Mouse (Mus musculus) forebrain, embryonic 11.5 days (tissue): ENCODE data around the gene Mdga1. TPM values are rescaled to one million over a fixed set of nuclear protein-coding genes. Genes with fewer than 3 reads are reported as not detected.

Experiments used
- ATAC-seq: fragments of 200-750 bp; cut with Nextera tagmentation; replicated peaks from 2 replicates; pipeline ENCODE4 v1.8.0; 2017; ENCODE audit warnings: moderate TSS enrichment; ENCODE audit not compliant: low FRiP score
- DNase-seq: peaks from one replicate; pipeline ENCODE4 v3.0.0-alpha.2; 2017; ENCODE audit warnings: low spot score
- H3K27ac ChIP-seq: fragments of 300-500 bp; sonication (generic); 2 replicates; pipeline ENCODE4 v1.5.1; 2014; ENCODE audit warnings: low read depth, low read length
- H3K27me3 ChIP-seq: fragments of 300-500 bp; sonication (generic); 2 replicates; pipeline ENCODE4 v1.6.1; 2014; ENCODE audit warnings: mild to moderate bottlenecking, low read length, mixed read lengths; ENCODE audit not compliant: control insufficient read depth, insufficient read depth
- H3K36me3 ChIP-seq: fragments of 300-500 bp; sonication (generic); 2 replicates; pipeline ENCODE4 v1.6.1; 2014; ENCODE audit warnings: mild to moderate bottlenecking, low read length, moderate library complexity, mixed read lengths; ENCODE audit not compliant: control insufficient read depth, insufficient read depth
- H3K4me1 ChIP-seq: fragments of 300-500 bp; sonication (generic); replicated peaks from 2 replicates; pipeline ENCODE4 v1.6.1; 2014; ENCODE audit warnings: low read length, mixed read lengths; ENCODE audit not compliant: control insufficient read depth, insufficient read depth
- H3K4me2 ChIP-seq: fragments of 300-500 bp; sonication (generic); 2 replicates; pipeline ENCODE4 v1.6.1; 2014; ENCODE audit warnings: low read depth, mild to moderate bottlenecking, low read length, moderate library complexity, mixed read lengths; ENCODE audit not compliant: severe bottlenecking
- H3K4me3 ChIP-seq: fragments of 300-500 bp; sonication (generic); 2 replicates; pipeline ENCODE4 v1.5.1; 2014; ENCODE audit warnings: low read depth, low read length
- H3K9ac ChIP-seq: fragments of 300-500 bp; sonication (generic); 2 replicates; pipeline ENCODE4 v1.6.1; 2014; ENCODE audit warnings: low read length
- H3K9me3 ChIP-seq: fragments of 300-500 bp; sonication (generic); 2 replicates; pipeline ENCODE4 v1.6.1; 2016; ENCODE audit warnings: low read length, mixed read lengths; ENCODE audit not compliant: control insufficient read depth
- WGBS: fragments of 180-500 bp; shearing (Covaris S2); extraction: QIAGEN DNeasy Blood & Tissue Kit; methylation state at CpG from one replicate; pipeline ENCODE4 v1.1.7; 2014; 5-methylcytosine and 5-hydroxymethylcytosine counted together
- polyA plus RNA-seq: library from polyadenylated mRNA; unstranded; fragments of >200 nt; fragmentation: Nextera tagmentation; extraction: Ambion mirVana; gene quantifications from 2 replicates; pipeline ENCODE4 v1.2.1, GENCODE M21; 2014

Gene Mdga1
- polyA plus RNA-seq, 1 experiment from 2014 or later = 6.2 TPM

GRCm38 (mm10) chr17:29834768-29835167 lies 135.1 kb downstream of the Mdga1 start:
- no peak for DNase-seq
- WGBS = 71% methylated on average over 7 of the region's 7 CpGs
- H3K4me1 ChIP-seq = peaks cover 5% of the 10 kb centered on the region; the same call in 1 of the 2 replicates
- no peaks in the 10 kb centered on the region for H3K27me3 ChIP-seq
- no peak overlapping the region for H3K9ac ChIP-seq
- no peak overlapping the region for H3K4me3 ChIP-seq
- no peaks in the 10 kb centered on the region for H3K9me3 ChIP-seq
- ATAC-seq = no peak
- no peak overlapping the region for H3K27ac ChIP-seq
- no peak overlapping the region for H3K4me2 ChIP-seq
- no peaks in the 10 kb centered on the region for H3K36me3 ChIP-seq

- Histone ChIP-seq H3K27ac (no peak overlapping the region), H3K36me3 (no peaks in the 10 kb centered on the region), H3K4me2 (no peak overlapping the region), H3K27me3 (no peaks in the 10 kb centered on the region), H3K9me3 (no peaks in the 10 kb centered on the region), H3K4me1 (peaks cover 5% of the 10 kb centered on the region; the same call in 1 of the 2 replicates), H3K9ac (no peak overlapping the region), H3K4me3 (no peak overlapping the region)
- ATAC-seq (no peak), DNase-seq (no peak)
- WGBS = 88% methylated on average over 9 of the region's 9 CpGs
Observed at GRCm38 (mm10) chr17:29834333-29834732, 135.6 kb downstream of the Mdga1 start.

GRCm38 (mm10) chr17:29831696-29832095 lies 138.2 kb downstream of the Mdga1 start:
- H3K4me2 ChIP-seq = no peak overlapping the region
- no peak for DNase-seq
- no peak overlapping the region for H3K4me3 ChIP-seq
- no peak for ATAC-seq
- no peaks in the 10 kb centered on the region for H3K36me3 ChIP-seq
- 90% methylated on average over 11 of the region's 11 CpGs for WGBS
- H3K4me1 ChIP-seq = no peaks in the 10 kb centered on the region
- H3K9me3 ChIP-seq = no peaks in the 10 kb centered on the region
- H3K9ac ChIP-seq = no peak overlapping the region
- no peak overlapping the region for H3K27ac ChIP-seq
- no peaks in the 10 kb centered on the region for H3K27me3 ChIP-seq

GRCm38 (mm10) chr17:29829136-29829535 lies 140.8 kb downstream of the Mdga1 start:
- DNase-seq (no peak), ATAC-seq (no peak)
- WGBS = 80% methylated on average over 7 of the region's 7 CpGs
- Histone ChIP-seq H3K4me1 (no peaks in the 10 kb centered on the region), H3K27me3 (no peaks in the 10 kb centered on the region), H3K4me3 (no peak overlapping the region), H3K27ac (no peak overlapping the region), H3K36me3 (no peaks in the 10 kb centered on the region), H3K9ac (no peak overlapping the region), H3K4me2 (no peak overlapping the region), H3K9me3 (no peaks in the 10 kb centered on the region)

GRCm38 (mm10) chr17:29827602-29828001 lies 142.3 kb downstream of the Mdga1 start:
- Histone ChIP-seq H3K4me3 (no peak overlapping the region), H3K4me1 (no peaks in the 10 kb centered on the region), H3K9ac (no peak overlapping the region), H3K27me3 (no peaks in the 10 kb centered on the region), H3K36me3 (no peaks in the 10 kb centered on the region), H3K9me3 (no peaks in the 10 kb centered on the region), H3K4me2 (no peak overlapping the region), H3K27ac (no peak overlapping the region)
- ATAC-seq (no peak), DNase-seq (no peak)
- WGBS = 70% methylated on average over 5 of the region's 5 CpGs

- ATAC-seq (no peak), DNase-seq (no peak)
- no peaks in the 10 kb centered on the region for H3K4me1 ChIP-seq
- H3K4me3 ChIP-seq = no peak overlapping the region
- WGBS = 84% methylated on average over 4 of the region's 4 CpGs
- H3K27ac ChIP-seq = no peak overlapping the region
- no peak overlapping the region for H3K4me2 ChIP-seq
- no peak overlapping the region for H3K9ac ChIP-seq
- H3K9me3 ChIP-seq = no peaks in the 10 kb centered on the region
- no peaks in the 10 kb centered on the region for H3K36me3 ChIP-seq
- H3K27me3 ChIP-seq = peaks cover 3% of the 10 kb centered on the region; the same call in 1 of the 2 replicates
Observed at GRCm38 (mm10) chr17:29824512-29825120, 145.3 kb downstream of the Mdga1 start.

GRCm38 (mm10) chr17:29824208-29824509 lies 145.7 kb downstream of the Mdga1 start:
- 68% methylated on average over 5 of the region's 5 CpGs for WGBS
- H3K4me1 ChIP-seq = 0 out of 2 replicates have a peak, but pooled peaks cover under 1% of the 10 kb centered on the region
- H3K27ac ChIP-seq = no peak overlapping the region
- DNase-seq (no peak), ATAC-seq (no peak)
- peaks cover 3% of the 10 kb centered on the region; the same call in 1 of the 2 replicates for H3K27me3 ChIP-seq
- H3K4me3 ChIP-seq = no peak overlapping the region
- H3K9me3 ChIP-seq = no peaks in the 10 kb centered on the region
- no peak overlapping the region for H3K9ac ChIP-seq
- H3K36me3 ChIP-seq = no peaks in the 10 kb centered on the region
- no peak overlapping the region for H3K4me2 ChIP-seq

- WGBS = 78% methylated on average over 14 of the region's 14 CpGs
- peaks cover 3% of the 10 kb centered on the region; the same call in 1 of the 2 replicates for H3K27me3 ChIP-seq
- ATAC-seq = no peak
Observed at GRCm38 (mm10) chr17:29823439-29824207, 146.3 kb downstream of the Mdga1 start.

More at GRCm38 (mm10) chr17:29823439-29824207, 146.3 kb downstream of the Mdga1 start:
- no peak overlapping the region for H3K4me3 ChIP-seq
- H3K9me3 ChIP-seq = no peaks in the 10 kb centered on the region
- no peaks in the 10 kb centered on the region for H3K36me3 ChIP-seq
- no peak overlapping the region for H3K4me2 ChIP-seq
- no peak overlapping the region for H3K27ac ChIP-seq
- peaks cover 5% of the 10 kb centered on the region; the same call in 1 of the 2 replicates for H3K4me1 ChIP-seq
- no peak overlapping the region for H3K9ac ChIP-seq
- no peak for DNase-seq
